12 mouse cellular contexts compared by ENCODE assay signal in the genomic region with DNA sequence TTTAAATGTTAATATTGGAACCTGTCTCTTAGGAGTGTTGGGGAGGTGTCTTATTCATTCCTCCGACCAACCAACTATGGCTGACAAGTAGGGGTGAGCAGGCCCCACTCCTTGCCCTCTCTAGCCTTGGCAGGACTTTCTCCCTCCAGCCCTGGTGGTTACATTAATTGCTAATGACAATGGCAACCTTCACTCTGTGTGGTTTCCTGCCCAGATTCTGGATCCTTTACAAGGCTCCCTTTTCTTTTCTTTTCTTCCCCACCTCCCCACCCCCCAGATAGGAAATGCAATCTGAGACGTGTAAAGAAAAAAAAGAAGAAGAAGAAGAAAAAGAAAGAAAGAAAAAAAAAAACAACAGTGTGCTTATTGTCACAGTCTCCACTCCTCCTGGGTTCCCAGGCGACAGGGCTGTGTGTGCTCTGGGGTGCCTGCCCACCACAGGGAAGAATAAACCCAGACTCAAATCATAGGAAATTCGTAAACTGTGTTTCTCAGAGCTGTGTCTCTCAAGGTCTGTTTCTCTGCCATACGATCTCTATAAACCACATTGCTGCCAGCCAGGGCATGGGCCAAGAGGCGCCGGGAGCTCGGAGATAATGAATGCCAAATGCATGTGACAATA.
DNase-seq lines count a peak whose midpoint lies in the region; ATAC-seq lines count a peak whose summit lies in the region.
"Had no signal": no experiment of that assay in that cellular context is flagged by ENCODE, and none has a peak within 500 bp of the region (broad histone marks: within the 10 kb centered on the region; RNA-seq: fewer than 3 reads in every experiment).

No protein-coding gene starts in this region.

- H3K27ac ChIP-seq in heart, embryonic 10.5 days = peak overlapping the region; percentile 38; the same call in 1 of the 2 replicates
- H3K27ac ChIP-seq in hindbrain, embryonic 16.5 days (ENCODE audit: low read depth, low read length) = peak overlapping the region; percentile 54; the same call in 1 of the 2 replicates
- H3K27ac ChIP-seq: intestine, embryonic 15.5 days had no signal

- peaks cover 21% of the 10 kb centered on the region for H3K4me1 ChIP-seq in heart, embryonic 10.5 days
- 0 out of 2 replicates have a peak, but pooled peaks cover 2% of the 10 kb centered on the region for H3K4me1 ChIP-seq in hindbrain, embryonic 16.5 days (ENCODE audit: control insufficient read depth, insufficient read depth, low read depth, low read length)

- H3K9me3 ChIP-seq in heart, embryonic 10.5 days = no peaks in the 10 kb centered on the region
- H3K9me3 ChIP-seq in hindbrain, embryonic 16.5 days (ENCODE audit: control insufficient read depth, low read length) = no peaks in the 10 kb centered on the region
- H3K9me3 ChIP-seq: intestine, embryonic 15.5 days had no signal

- no peak for DNase-seq in heart, embryonic 10.5 days (ENCODE audit: low spot score)
- no peak for DNase-seq in heart, postnatal 25 days (ENCODE audit: low spot score)
- peak; percentile 10 for DNase-seq in testis, postnatal 14 days (ENCODE audit: low spot score)
- no peak for DNase-seq in testis, postnatal 10 days (ENCODE audit: low spot score)
- DNase-seq in right cerebral cortex, postnatal 14 days = no peak
- DNase-seq: cerebellum, adult 8-10 months; gastrocnemius, postnatal 36 days; kidney, postnatal 4 days had no signal

- H3K27me3 ChIP-seq in heart, embryonic 10.5 days (ENCODE audit: insufficient read depth, poor library complexity, severe bottlenecking) = 0 out of 2 replicates have a peak, but pooled peaks cover 4% of the 10 kb centered on the region
- no peaks in the 10 kb centered on the region for H3K27me3 ChIP-seq in hindbrain, embryonic 16.5 days (replicated peaks; ENCODE audit: control insufficient read depth, insufficient read depth, low read length)
- H3K27me3 ChIP-seq: intestine, embryonic 15.5 days had no signal

- H3K4me2 ChIP-seq in hindbrain, embryonic 16.5 days (ENCODE audit: low read length) = no peak overlapping the region
- H3K4me2 ChIP-seq: intestine, embryonic 15.5 days; lung, embryonic 14.5 days had no signal

- ATAC-seq in hindbrain, embryonic 16.5 days = peak; percentile 60
- ATAC-seq in CD4-positive, CD25-positive, alpha-beta regulatory T cell, adult 4 months = no peak
- ATAC-seq: intestine, embryonic 15.5 days had no signal

- intact Hi-C loops in heart, postnatal 25 days (cut with DNase I) = no loop called here

- H3K4me3 ChIP-seq in heart, embryonic 10.5 days = no peak overlapping the region
- no peak overlapping the region for H3K4me3 ChIP-seq in hindbrain, embryonic 16.5 days (ENCODE audit: low read length)
- H3K4me3 ChIP-seq: intestine, embryonic 15.5 days had no signal

- H3K36me3 ChIP-seq in heart, embryonic 10.5 days = no peaks in the 10 kb centered on the region
- H3K36me3 ChIP-seq in hindbrain, embryonic 16.5 days (ENCODE audit: control insufficient read depth, insufficient read depth, low read length) = no peaks in the 10 kb centered on the region
- H3K36me3 ChIP-seq: intestine, embryonic 15.5 days had no signal

- WGBS in heart, embryonic 10.5 days = 59% methylated on average over 8 of the region's 8 CpGs
- 31% methylated on average over 8 of the region's 8 CpGs for WGBS in hindbrain, embryonic 16.5 days

- no peak overlapping the region for H3K9ac ChIP-seq in hindbrain, embryonic 16.5 days (ENCODE audit: low read depth, low read length)
- H3K9ac ChIP-seq: intestine, embryonic 15.5 days; lung, embryonic 14.5 days had no signal
